Mouse (Mus musculus) induced T-regulatory cell, adult 2 months (primary cell): ENCODE results near the gene Ost4.

ENCODE experiments used
- DNase-seq: peaks from one replicate; pipeline ENCODE4 v3.0.0-alpha.2; 2012; ENCODE audit warnings: low read depth

The Ost4 gene

DNA sequence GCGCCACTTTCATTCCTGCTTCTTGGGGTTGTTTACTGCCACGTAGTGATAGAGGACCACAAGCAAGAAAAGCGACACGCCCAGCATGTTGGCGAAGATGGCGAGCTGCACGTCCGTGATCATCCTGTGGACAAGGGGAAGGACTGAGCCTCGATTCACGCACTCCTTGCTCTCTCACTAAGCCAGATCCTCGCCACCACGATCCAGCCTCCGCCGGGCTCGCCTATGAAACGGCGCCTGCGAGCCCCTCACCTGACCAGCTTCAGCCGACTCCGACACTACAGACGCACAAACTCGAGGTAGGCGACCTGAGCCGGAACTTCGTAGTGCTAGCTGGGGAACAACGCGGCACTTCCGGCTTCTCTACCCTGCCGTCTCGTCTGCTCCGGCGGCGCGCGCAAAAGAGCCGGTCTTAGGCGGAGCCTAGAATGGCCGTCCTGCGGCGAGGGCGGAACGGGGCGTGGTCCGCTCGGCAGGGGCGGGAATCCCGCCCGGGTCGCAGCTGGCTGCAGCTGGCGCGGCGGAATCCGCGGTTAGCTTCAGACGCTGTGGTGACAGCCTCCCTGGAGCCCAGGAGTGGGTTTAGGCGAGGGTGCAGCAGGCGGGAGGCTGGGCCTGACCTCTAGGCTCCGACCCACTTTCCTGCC is at the start of gene Ost4:
TSS of gene Ost4 (minus strand) at position 376 of the 647 bp plus-strand sequence.
- peak; percentile 98 for DNase-seq

DNA sequence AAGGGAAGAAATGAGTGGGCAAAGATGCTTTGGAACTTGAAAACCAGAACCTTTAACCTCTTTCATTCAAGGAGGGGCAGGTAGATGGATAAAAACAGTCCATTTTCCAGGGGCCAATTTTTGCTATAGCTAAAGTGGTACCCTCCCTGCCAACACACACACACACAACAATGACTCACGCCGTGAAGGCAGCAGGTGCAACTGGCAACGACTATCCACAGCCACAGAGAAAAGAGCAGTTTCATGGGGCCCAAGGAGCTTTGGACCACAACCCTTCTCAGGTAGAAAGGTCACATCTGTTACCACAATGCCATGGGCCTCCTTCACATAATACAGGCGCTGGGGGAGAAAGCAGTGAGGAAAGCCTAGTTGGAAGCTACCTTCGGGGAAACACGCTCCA is 48.2 kb upstream of the Ost4 start:
- no peak for DNase-seq

DNA sequence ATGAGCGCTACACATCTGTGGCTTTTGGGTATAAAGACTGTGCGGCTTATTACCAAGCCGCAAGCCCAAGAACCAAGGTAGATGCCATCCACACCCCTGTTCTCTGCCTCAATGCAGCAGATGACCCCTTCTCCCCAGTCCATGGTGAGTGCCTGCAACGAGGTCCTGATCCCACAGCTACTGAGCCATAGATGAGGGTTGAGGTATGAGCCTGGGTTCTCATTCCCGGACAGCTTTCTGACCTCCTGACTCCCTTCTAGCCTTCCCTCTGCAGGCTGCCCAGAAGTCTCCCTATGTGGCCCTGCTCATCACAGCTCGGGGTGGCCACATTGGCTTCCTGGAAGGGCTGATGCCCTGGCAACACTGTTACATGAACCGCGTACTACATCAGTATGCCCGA is 47.0 kb upstream of the Ost4 start:
- no peak for DNase-seq

DNA sequence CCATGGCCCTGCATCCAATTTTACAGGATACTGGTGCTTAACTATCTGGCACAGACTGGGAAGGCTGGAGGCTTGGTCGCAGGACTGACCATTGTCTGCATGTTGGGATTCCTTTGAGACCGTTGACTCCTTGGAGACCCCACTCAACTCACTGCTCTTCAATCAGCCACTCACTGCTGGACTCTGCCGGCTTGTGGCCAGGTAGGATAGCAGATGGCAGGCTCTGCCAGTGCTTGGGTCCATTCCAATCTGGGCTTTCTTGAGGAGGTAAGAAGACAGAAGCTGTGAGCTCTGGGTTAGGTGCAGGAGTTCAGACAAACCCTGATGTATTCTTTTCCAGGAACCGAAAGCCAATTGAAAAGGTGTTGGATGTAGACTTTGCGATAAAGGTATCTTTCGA is 46.5 kb upstream of the Ost4 start:
- no peak for DNase-seq

DNA sequence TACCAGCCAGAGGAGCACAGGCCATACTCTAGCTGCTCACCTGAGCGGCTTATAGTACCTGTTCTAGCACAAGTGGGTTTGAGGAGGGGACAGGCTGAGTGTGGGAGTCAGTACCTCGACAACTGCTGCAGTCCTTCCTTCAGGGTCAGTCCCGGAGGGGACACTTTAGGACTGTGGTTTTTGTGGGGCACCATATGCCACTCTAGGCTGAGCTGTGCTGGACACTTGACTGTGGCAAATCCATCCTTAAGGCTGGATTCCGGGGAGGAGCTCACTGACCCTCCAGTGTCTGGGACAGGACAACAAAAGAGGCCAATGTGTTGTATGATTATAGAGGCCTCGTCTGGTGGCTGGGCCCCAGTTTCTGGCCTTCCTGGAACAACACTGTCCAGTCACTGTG is 45.0 kb upstream of the Ost4 start:
- DNase-seq = no peak

DNA sequence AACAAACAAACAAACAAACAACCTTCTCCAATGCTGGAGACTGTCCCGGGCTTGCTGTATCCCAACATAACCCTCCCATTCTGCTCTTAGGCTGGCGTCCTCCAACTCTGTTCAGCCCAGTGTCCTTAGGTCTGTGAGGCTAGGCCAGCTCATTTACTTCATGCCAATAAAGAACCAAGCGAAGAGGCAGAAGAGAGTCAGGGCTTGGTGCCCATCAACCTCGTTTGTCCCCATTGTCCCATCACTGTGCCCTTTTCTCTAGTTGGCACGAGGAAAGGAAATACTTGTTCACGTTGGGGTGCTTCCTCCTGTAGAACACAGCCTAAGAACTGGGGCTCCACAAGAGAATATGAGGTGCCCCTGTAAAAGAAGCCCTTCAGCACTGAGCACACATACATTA is 44.1 kb upstream of the Ost4 start:
- no peak for DNase-seq

DNA sequence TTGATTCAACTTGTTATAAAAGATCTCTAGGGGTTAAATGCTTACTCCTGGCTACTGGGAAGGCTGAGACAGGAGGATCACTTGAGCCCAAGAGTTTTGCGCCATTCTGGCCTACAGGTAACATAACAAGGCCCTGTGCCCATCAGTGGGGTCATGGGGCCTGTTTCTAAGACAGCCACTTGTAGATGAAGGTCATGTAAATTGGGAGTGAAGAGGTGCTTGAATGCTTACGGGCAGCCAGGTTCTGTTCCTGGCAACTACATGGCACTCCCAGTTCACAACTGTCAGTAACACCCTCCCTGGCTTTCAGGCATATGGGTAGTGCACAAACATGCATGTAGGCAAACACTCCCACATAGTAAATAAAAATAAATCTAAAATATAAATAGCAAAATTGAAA is 43.3 kb upstream of the Ost4 start:
- DNase-seq = no peak

DNA sequence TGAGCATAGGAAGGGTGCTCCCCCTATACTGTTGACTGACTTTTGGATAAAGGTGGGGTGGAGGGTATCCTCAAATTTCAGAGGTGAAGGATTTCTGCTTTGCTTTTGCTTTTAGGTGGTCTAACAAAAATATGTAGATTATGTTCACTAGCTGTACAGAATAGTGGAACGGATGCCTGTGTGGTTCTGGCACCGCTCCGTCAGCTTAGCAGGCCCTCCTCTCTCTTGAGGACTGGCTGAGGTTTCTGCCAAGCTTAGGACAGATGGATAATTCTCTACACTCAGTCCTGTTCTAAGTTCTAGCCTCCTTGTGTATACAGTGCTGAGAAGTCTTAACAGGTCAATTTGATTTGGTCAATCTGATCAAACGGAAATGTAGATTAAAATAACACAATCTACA is 42.9 kb upstream of the Ost4 start:
- no peak for DNase-seq

DNA sequence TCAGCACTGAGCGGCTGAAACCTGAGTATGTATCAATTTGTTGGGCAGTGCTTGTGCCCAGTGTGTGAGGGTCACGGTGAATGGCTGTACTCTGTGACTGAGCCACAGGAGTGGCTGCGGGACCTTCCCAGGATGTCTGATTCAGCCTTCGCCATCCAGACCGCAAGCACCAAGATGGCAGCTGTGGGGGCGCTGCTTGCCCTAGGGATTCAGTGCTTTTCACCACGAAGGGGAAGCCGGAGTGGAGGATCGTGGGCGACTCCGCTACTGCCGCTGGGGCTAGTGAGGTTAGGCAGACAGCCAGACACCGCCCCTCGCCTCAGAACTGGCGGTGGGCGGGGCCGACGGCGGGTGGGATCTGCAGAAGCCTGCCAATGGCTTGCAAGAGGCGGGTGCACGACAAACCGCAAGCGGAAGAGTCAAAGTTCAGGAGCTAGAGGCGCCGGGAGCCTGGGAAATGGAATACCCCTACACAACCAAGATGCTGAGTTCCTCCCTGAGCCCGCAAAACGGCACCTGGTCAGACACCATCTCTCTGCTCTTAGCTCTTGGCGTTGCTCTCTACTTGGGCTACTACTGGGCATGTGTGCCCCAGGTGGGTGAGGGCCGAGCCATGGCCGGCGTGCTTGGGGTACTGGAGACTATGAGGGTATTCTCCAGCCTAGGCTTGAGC is 42.2 kb upstream of the Ost4 start:
- DNase-seq = peak; percentile 94

DNA sequence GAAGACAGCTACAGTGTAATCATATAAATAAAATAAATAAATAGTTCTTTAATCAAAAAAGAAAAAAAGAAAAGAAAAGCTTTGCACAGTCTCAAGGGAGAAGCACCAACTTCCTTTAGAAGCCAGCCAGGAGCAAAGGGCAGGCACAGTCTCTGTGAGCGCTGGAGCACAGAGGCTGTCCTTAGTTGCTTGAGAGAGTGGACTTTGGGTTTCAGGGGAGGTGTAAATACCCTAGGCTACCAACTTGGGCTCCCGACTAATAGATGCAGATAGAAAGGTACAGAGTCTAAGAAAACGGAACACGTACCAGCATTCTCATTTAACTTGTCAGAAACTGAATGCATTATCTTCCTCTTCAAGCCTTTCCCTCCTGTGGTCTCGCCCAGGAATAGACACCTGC is 41.0 kb upstream of the Ost4 start:
- DNase-seq = peak; percentile 16

DNA sequence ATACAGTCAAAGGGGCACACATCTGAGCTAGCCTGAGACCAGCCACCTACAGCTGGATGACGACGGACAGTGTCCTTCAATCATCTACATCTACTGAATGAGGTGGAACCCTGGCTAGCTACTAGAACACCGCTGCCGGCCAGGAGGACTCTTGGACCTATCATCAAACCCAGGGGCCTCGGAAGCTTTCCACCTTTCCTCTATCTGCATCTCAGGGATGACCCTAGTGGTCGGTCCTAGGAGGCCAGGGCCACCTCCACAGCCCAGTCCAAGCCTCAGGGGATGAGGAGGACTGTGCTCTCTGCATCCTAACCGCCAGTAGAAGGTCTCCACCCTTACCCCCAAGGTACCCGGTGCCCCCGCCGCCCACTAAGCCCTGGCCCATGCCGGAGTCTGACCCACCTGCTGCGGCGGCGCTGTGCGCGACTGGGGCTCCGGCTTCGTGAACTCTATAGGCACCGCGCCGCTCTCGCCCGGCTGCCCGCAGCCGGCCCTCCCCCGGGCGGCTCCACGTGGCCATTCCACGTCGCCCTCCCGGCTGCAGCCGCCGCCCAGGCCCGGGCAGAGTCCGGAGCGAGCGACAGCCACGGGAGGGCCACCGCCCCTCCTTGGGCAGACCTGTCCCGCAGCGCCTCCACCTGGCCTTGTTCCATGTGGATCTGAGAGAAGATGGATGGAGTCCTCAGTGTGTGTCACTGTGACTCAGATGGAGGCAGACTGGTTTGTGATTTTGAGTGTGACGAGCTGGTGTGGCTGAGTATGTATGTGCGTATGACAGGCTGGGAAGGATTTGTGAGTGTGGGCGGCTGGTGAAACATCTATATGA is 37.6 kb upstream of the Ost4 start, which contains the start of gene Cgref1:
TSS of gene Cgref1 (minus strand) at position 636 of the 826 bp plus-strand sequence.
- peak; percentile 55 for DNase-seq

DNA sequence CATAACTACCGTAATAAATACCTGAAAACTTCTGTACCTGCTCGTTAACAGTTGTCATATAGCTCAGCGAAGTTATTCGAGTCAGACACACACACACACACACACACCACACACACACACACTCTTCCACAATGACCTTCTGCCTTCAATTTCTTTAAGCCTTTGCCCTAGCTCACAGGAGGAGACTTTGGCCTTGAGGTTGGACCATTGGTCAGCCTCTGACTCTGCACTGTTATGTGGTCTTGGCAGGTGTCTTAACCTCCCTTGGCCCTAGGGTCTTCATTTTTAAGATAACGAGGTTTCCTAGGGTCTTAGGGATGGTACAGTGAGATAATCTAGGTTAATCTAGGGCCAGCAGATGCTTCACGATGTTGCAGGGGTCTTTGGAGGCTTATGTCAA is 36.8 kb upstream of the Ost4 start:
- no peak for DNase-seq

DNA sequence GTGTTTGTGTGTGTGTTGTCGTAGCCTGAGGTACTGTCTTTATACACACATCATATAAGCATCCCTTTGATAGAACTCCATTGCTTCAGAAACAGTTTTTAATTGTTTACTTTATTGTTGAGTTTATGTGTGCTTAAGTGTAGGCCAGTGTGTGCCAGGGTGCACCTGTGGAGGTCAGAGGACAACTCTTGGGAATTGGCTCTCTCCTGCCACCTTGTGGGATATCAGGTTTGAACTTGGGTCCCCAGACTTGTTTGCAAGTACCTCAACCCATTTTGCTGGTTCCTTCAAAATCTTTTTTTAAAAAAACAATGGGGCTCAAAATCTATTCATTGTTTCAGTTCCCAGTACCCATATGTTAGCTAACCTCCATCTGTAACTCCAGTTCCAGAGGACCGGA is 35.4 kb upstream of the Ost4 start:
- DNase-seq = peak; percentile 58

DNA sequence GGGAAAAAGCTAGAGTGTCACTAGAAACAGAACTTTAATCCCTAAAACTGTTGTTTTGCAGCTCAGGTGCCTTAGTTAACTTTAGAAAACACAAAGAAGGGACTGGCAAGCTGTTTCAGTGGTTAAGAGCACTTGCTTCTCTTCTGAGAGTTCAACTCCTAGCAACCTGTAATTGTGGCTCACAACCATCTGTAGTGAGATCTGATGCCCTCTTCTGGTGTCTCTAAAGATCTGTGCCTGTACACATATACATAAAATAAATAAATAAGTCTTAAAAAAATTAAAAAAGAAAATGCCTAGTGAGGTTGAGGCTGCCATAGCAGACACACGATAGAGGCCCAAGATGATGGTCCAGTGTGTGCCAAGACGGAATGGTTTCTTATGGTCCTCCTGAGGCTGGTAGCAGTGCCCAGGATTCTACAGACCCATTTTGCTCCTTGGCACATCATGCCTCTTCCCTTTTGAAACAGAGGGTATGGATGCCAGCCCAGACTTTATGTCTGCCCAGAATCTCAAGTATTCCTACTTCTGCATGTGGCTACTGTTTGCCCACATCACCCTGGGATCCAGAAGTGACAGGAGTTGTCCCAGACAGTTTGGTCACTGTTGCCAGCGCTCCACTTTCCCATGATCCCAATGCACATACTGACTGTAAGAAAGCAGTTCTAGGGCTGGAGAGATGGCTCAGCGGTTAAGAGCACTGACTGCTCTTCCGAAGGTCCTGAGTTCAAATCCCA is 27.3 kb upstream of the Ost4 start:
- no peak for DNase-seq

DNA sequence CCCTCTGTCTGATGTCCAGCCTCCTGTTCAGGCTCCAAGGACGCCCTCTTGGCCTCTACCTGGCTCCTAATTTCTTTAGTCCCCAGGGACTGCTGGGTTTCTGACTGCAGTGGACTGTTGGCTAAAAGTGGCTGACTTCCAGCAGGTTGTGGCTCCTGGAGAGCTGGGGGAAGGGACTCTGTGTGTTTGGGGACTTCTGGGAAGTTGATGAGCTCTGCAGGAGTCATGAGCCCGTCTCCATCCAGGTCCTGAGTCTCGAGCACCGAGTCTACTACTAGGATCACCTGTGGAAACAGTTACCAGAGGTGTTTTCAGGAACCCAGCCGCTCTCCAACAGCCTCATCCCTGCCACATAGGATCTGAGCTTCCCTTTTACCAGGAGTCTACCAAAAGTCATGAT is 26.1 kb upstream of the Ost4 start:
- no peak for DNase-seq

DNA sequence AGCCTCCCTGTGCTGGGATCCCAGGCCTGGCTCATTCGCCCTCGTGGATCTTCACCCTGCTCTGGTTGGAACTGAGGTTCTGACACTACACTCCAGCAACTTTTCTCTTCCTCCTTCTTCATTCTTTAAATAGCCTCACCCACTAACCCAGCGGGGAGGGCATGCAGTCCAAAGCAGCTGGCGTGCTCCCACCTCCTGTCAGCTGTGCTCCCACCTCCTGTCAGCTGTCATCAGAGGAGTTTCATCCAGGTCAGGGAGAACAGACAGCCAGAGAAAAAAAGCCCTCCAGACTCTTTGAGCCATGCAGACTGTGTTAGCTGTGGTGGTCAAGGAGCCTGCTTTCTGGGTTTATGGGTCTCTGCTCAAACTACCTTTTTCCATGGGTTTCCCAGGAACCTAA is 23.8 kb upstream of the Ost4 start:
- no peak for DNase-seq

DNA sequence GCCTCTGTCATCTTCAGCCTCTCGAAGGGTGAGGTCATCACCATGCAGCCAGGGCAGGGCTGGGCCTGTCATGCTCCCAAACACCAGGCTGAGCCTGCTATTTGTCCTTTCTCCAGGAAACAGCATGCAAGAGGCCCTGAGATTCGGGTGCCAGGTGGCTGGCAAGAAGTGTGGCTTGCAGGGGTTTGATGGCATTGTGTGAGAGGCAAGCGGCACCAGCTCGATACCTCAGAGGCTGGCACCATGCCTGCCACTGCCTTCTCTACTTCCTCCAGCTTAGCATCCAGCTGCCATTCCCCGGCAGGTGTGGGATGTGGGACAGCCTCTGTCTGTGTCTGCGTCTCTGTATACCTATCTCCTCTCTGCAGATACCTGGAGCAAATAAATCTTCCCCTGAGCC is 23.3 kb upstream of the Ost4 start:
- no peak for DNase-seq

DNA sequence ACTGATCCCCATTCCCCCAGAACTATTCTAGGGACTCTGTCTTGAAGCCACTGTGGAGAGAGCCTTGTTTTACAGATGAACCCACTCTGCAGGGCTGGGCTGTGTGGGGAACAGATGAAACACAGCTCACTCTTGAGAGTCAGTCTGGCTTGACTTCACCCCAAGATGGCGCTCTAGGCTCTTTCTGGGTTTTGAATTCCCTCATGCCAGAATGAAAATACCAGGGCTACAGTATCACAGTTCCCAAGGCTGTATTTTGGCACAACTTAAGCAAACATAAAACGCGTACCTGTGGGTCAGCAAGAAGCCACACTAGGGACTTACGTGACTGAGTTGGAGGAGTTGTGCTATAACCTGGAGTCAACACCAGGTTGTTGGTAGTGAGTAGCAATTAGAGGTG is 22.5 kb upstream of the Ost4 start:
- peak; percentile 78 for DNase-seq

DNA sequence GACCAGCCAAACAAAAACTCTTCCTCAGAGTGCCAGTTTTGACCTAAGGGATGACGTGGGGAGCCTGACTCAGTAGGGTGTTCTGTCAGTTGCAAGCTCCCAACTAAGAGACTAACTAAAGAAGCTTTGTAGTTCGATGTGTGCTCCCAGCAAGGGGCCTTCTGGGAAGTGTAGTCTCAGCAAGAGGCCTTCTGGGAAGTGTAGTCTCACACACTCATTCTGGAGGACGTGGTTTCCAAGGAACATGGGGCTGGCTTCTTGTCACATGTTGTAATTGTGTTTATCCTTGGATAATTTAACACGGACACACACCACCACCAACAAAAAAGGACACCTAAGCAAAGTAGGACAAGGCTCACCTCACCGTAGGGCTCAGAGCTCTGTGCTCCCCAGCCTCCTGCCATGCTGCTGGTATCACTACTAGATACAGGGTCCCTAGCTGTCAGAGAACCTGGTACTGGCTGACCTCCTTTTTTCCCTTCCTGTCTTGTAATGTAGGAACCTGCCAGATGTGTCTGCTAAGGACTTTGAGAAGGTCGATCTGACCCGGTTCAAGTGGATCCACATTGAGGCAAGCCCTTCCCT is 20.4 kb upstream of the Ost4 start:
- no peak for DNase-seq

DNA sequence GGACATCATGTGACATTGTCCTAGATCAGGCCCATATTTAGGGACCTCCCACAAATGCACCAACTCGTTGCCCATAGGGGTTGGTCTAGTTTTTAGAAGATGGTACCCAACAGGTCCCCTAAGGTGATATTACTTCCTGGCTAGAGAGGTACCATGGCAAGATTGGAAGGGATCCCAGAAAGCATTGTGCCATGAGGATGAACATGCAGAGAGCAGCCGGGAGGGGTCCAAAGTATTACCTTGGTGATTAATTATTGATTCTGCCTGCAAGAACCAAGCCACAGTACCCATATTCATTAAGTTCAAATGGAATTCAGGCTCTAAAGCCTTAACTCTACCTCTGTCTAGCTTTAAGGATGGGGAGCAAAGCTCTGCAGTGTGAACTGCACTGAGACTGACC is 18.5 kb upstream of the Ost4 start:
- no peak for DNase-seq

DNA sequence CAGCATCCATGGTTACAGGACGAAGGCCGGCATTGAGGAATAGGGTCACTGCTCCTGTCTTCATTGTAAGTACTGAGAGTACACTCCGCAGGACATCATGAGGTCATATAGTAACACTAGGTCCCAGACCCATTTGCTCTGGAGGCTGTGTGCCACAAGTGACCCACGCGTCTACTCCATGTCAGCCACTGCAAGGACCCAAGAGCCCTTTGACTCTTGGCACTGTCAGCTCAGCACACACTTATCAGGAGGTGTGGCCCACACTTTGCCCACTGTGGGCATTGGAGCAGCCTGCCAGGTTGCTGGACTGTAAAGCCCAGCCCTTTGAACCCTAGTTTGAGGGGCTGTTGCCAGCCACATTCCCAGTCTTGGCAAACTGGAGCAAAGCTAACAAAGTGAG is 17.6 kb upstream of the Ost4 start:
- no peak for DNase-seq

DNA sequence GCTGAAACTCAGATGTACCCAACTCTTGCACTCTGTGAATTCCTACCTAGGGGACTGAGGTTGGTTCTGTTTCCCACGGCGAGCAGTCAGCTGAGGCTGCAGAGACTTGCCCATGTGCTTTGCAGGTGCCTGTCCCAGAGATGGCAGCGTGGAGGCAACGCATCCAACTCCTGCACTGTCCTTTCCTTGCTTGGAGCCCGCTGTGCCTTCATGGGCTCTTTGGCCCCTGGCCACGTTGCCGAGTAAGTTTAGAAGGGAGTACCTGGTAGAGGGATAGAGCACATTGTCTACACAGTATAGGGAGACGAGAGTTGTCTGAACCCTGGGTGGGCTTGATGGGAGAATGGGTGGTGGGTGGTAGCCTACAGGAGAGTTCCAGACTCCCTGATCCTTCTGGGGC is 17.0 kb upstream of the Ost4 start:
- no peak for DNase-seq
